Mouse (Mus musculus) liver, adult 2 months (tissue): ENCODE measurements at regions not wholly inside any gene's neighbourhood (a gene's known extent, or its start where the extent isn't known, plus 50 kb on each side); places are given as distances from the start of the nearest gene placed in this dataset.

Source experiments
- CTCF ChIP-seq: fragments of 200-500 bp; IDR thresholded peaks from 2 replicates; pipeline ENCODE4 v1.5.1; 2011; ENCODE audit warnings: low read depth, low read length, control low read depth
- POLR2A ChIP-seq: fragments of 200-500 bp; IDR thresholded peaks from 2 replicates; pipeline ENCODE4 v1.6.1; 2011; ENCODE audit warnings: low read length, control low read depth; ENCODE audit not compliant: insufficient read depth; ENCODE audit errors: extremely low read depth

DNA sequence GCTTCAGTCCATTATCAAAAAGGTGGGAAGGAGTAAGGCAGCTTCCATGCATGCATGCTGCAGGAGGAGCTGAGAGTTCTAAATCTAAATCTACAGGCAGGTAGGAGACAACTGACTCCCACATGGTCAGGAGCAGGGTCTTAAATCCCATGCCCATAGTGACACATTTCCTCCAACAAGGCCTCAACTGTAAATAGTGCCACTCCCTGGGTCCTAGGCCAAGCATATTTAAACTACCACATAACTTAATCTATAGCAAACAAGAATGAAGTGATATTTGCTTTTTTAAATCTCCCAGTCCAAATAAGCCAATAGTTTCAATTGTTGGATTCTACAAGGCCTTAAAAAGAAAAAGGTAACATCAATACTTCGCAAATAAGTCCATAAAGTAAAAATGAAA, 1345.4 kb upstream of the Dsel start:
- no peak for TF ChIP-seq CTCF
- no peak for TF ChIP-seq POLR2A
